Mouse (Mus musculus) urinary bladder, postnatal 4 days (tissue): ENCODE measurements around the gene Fer.

Experiments
- DNase-seq, 2 experiments: peaks; one replicate each; pipeline ENCODE4 v3.0.0; 2021 to 2022; ENCODE audit warnings: low spot score in 2 of 2

Gene Fer

DNA sequence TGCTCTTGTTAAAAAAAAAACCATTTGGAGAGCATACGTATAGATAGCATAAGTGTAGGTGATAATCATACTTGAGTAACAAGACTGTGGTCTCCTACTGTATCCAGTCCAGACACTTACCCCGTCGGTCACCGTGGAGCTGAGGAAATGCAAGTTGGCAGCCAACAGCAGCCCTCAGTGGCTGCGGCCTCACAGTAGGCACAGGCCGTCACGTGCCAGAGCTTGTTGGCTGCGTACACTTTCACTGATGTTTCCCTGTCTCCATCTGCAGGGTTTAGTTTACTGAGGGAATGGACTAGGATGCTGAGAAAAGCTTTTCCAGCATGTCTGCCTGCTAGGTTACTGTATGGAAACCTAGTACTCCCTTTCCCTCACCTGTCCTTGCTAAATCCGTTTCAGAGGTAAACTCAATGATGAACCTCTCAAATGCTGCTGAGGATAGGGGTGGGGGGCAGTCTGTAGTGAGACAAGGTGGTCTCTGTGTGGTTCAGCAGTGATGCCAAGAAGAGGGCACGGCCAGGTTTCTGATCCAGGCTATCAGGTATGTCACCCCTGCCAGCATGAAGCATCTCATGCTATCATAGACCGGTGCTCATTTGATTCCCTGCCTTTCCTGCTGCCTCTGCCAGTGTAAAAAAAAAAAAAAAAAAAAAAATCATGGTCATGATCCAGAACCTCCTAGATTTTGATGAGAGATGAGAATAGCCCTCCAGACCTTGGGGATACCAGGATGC is 224.2 kb downstream of the Fer start:
- no peak for DNase-seq

DNA sequence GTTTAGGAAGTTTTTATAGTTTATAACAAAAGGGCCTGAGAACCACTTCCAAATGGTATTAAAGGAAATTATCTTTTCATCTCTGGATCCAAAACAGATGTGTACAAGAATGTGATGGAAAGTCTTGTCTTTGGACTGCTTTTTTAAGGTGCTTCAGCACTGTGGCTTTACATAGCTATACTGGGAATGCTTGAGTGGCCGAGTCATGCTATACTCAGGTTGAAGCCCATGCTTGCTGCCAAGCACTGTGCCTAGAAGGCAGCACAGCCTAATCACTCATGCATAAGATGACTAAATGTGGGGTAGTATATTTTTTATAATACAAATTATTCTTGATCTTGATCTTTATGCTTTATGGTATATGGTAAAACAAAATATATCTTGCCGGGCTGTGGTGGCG is 225.0 kb downstream of the Fer start:
- DNase-seq, result no peak

- DNase-seq, result no peak
These were observed 230.9 kb downstream of the Fer start for GRCm38 (mm10) chr17:64093716-64094115.

DNA sequence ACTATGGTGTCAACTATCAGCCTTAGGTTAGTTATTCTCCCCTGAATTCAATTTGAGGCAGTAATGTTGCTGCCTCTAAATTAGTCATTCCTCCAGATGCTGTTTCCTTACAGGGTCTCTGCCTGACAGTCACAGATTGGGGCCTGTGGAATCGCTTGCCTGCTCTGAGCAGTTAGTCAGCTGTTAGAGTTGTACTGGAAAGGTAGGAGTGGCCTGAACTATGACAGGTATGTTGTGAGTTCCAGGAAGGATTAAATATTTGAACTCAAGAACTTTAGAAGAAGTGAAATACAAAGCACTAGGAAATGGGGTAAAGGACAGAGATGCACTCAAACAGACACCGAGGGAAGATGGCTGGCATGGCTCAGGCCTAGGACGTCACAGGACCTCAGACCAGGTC is 233.9 kb downstream of the Fer start:
- no peak for DNase-seq

GRCm38 (mm10) chr17:64097788-64098359 is 235.0 kb downstream of the Fer start:
- DNase-seq, result no peak

- no peak for DNase-seq
These were observed 236.7 kb downstream of the Fer start for GRCm38 (mm10) chr17:64099395-64100171.

DNA sequence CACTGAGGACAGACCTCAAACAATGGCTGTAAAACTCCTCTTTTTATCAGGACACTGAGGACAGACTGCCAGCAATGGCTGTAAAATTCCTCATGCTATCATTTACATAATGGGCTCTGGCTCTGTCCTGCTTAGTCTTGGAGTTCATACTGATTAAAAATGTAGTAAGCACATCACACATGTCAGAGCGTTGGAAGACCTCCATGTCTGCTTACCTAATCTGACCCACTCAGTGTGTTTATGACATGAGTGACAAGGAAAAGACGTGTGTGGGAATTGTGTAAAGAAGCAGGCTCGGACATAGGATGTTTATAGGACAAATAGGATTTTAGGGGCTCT is 237.3 kb downstream of the Fer start:
- DNase-seq, result no peak

GRCm38 (mm10) chr17:64108773-64109172 is 245.9 kb downstream of the Fer start:
- DNase-seq, result no peak

DNA sequence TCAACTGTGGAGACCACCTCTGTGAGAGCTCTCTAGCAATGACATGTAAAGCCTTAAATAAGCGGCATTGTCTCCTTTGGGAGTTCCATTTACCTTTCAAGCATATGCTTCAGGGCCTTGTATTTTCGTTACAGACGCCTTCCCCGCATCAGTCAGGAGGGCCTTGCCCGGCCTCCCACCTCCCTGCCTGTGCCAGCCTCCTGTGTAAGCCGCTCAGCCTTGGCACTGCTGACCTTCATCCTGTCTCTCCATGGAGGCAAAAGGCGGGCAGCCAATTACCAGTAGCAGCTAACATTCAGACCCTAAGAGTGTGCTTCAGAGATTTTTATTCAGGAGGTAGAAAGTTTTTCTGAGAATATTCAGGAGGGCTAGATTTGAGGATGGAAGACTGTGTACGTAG is 247.0 kb downstream of the Fer start:
- no peak for DNase-seq

- no peak for DNase-seq
These were observed 250.8 kb downstream of the Fer start for GRCm38 (mm10) chr17:64113625-64114024.

- no peak for DNase-seq
These were observed 253.9 kb downstream of the Fer start for GRCm38 (mm10) chr17:64116762-64117161.

- DNase-seq, result no peak
These were observed 256.9 kb downstream of the Fer start for GRCm38 (mm10) chr17:64119697-64120288.

DNA sequence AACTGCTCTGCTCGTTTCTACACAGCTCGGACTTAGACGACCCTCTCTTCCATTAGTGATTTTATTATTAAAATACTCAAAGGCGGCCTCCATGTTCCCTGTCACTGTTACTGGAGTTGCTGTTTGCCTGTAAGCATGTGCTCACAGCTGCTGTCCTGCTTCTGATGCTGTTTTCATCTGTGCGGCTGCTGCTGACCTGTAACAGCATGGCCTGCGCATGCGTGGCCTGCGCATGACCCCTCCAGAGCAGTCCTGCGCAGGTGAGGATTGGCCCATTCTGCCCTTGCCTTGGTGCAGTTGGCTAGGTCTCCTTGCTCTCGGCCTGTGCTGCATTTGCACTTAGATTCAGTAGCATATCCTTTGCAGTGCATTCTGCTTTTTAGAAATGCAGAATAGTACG is 259.7 kb downstream of the Fer start:
- no peak for DNase-seq

DNA sequence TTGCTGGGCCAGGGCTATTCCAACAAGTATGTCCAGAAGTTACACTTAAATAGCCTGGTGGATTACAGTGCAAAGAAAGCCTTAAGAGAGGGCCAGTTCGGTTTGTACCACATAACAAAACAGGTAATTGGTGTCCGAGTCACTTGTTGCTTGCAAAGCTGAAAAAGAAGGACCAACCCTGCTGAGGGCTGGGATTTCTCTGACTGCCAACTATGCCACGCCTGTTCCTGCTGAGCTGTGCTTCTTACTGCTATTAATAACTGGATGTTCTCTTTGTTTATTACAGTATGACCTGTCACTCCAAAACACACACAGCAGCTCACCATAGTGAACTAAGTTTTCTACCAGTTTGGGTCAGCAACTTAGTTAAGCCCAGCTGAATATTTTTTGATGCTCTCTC is 260.9 kb downstream of the Fer start:
- DNase-seq, result no peak

DNA sequence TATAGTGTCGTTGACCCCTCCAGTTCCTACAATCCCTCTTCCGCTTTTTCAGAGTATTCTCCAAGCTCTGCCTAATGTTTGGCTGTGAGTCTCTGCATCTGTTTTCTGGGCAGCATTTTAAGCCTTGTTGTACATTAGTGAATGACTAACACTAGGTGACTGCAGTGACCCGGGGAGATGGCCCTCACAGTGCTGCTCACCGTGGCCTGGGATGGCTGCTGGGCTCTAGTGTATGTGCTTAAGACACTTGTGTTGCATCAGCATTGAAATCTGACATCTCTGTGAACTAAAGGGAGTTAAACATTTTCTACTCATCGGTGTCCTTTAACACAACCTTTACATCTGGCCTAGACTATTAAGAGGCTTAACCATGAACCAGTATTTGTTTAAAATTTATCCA is 264.0 kb downstream of the Fer start:
- no peak for DNase-seq

GRCm38 (mm10) chr17:64129750-64130149 is 266.9 kb downstream of the Fer start:
- peak in 1 of 2 experiments; percentile 5 for DNase-seq

DNA sequence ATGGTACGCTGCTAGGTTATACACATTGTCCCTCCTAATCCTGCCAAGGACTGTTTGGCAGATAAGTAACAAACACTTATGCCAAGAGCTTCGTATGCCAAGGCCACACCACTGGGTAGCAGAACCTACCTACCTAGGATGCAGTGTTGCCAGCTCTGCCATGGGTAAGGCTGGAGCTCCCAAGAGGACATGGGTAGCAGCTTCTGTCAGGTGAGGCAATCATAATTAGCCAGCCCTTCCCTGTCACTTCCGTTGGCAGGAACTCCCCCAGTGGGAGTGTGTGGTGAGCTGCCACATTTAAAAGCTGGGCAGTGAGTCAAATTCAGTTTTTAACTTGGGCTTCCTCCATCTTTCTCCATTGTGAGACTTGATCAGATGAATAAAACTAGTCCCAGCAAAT is 267.5 kb downstream of the Fer start:
- DNase-seq, result no peak

- no peak for DNase-seq
These were observed 269.3 kb downstream of the Fer start for GRCm38 (mm10) chr17:64132183-64132582.

DNA sequence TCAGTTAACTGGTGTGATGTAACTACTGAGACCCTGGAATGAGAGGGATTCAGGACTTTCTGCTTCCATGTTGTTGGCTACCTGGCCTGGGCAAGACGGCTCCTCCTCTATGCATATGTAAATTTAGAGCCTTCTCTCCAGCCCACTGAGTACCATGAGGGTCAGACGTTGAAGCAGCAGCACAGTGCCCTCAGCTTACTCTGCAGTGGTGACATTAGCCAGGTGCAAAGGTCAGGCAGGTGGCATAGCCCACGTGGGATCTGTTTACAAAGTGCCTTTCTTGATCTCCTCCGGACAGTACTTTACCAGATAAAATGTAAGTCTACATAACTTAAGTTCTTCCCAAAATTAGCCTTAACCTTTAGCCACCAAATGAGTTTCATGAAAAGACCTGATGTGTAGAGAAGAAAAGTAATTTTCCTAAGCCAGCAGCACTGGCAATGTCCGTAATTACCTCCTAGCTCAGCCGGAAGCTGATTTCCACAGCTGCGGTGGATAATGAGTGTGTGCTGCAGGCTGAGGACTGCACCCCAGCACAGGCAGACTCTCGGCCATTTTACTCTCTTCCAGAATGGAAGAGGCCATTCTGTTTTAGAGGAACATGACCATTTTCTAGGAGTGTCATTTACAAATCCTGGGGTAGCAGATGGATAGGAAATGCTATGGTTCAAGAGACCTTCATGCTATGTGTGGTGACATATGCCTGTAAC is 273.2 kb downstream of the Fer start:
- DNase-seq, result no peak

- DNase-seq, result no peak
These were observed 275.3 kb downstream of the Fer start for GRCm38 (mm10) chr17:64138036-64138717.

- no peak for DNase-seq
These were observed 276.5 kb downstream of the Fer start for GRCm38 (mm10) chr17:64139231-64139915.
